Mouse (Mus musculus): ENCODE measurements around the gene Ccm2l. TPM values are rescaled to one million over a fixed set of nuclear protein-coding genes. Genes with fewer than 3 reads are reported as not detected.

The Ccm2l gene
- total RNA-seq, 2 experiments from 2014 or later = not detected

DNA sequence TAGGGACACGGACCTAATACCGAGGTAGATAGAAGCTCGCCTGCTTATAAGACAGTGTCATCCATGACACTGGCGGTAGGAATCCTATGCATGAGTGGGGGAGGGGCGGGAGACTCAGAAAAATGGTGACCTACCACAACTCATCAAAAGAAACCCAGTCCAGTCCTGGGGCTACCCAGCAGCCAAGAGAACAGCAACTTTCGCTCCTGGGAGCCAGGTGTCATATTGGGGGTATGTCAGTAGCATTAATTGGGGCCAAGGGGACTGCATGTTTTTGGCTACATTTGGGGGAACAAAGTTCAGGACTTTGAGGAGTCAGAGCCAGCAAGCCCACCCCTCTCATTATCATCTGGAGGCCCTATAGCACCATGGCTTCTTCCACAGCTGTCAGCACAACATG lies 14.7 kb upstream of the Ccm2l start:
- no peak for ATAC-seq (replicated peaks; ENCODE audit: low FRiP score, low TSS enrichment, poor library complexity, severe bottlenecking)

DNA sequence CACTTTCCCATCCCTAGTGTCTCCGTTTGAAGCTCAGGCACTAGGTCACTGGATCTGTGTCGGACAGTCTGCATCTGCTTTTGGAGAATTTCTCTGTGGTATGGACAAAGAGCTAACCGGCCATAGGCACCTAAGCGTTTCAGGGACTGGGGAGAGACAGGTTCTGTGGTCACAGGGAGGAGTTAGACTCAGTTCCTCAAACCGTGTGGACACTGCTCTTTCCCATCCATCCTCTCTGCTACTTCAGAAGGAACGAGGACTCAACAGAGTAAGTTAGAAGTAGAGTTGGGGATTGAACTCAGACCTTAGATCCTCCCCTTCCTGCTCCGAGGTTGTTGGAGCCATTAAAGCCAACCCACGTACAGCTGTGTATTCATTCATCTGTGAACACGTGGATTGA lies 14.2 kb upstream of the Ccm2l start:
- no peak for ATAC-seq (replicated peaks; ENCODE audit: low FRiP score, low TSS enrichment, poor library complexity, severe bottlenecking)

DNA sequence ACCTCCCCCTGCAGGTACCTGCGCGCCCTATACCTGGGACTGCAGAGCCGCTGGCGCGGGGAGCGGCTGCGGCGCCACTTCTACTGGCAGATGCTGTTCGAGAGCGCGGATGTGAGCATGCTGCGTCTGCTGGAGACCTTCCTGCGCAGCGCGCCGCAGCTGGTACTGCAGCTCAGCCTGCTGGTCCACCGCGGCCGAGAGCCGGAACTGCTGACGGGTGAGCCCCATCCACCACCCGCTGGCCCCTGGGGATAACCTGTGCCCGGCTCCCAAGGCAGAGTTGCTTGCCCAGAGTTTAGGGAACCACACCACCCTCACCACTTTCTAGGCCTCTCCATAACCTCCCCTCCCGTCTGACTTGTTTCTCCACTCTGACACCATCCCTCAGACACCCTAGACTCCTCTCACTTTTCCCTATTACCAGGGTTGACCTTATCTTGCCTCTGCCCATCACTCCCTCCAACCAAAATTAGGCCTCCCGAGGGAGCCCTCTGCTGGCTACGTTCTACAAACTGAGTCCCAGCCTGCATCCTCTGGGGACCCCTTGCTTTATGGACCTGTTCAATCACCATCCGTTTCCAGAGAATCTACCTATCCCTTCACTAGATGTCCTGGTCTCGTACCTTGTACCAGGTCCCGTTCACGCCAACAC lies 12.9 kb upstream of the Ccm2l start:
- ATAC-seq (replicated peaks; ENCODE audit: low FRiP score, low TSS enrichment, poor library complexity, severe bottlenecking) = peak; percentile 21; the same call in 1 of the 2 replicates

DNA sequence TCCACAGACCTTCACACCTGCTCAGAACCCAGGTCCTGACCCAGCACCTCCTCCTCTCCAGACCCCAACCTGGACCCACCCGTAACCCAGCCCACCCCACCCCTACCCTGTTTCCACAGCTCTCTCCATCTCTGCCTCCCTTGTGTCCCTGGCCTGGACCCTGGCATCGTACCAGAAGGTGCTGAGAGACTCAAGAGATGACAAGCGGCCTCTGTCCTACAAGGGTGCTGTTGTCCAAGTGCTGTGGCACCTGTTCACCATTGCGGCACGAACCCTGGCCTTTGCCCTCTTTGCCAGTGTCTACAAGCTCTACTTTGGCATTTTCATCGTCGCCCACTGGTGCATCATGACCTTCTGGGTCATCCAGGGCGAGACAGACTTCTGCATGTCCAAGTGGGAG lies 11.9 kb upstream of the Ccm2l start:
- ATAC-seq (replicated peaks; ENCODE audit: low FRiP score, low TSS enrichment, poor library complexity, severe bottlenecking) = no peak

DNA sequence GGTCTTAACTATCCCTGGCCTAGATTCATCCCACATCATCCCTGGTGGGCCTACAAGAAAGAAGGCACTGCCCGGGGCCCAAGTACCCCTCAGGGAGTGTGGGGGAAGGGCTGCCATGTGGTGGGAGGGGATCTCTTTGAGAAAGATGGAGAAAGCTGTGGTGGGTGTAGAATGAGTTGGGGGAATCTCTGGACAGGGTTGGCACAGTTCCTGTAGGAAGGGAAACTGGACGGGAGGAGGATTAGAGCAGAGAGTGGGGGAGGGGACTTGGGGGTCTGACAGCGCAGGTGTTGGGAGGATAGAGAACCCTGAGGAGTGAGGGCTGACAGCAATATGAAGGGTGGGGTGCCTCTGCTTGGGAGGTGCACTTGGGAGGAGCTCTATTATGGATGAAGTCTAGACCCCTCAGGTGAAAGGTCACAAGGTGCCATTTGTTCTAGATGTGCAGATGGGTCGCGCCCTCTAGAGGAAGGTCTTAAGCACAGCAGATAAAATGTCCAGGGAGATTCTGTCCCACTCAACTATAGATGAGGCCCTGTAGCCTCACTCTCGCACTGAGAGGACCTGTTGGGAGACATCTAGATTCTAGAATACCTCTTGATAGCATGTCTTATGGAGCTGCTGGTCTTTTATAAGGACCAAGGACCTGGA lies 10.4 kb upstream of the Ccm2l start:
- ATAC-seq (replicated peaks; ENCODE audit: low FRiP score, low TSS enrichment, poor library complexity, severe bottlenecking) = 0 out of 2 replicates have a peak, but pooled peaks have one; percentile 48

DNA sequence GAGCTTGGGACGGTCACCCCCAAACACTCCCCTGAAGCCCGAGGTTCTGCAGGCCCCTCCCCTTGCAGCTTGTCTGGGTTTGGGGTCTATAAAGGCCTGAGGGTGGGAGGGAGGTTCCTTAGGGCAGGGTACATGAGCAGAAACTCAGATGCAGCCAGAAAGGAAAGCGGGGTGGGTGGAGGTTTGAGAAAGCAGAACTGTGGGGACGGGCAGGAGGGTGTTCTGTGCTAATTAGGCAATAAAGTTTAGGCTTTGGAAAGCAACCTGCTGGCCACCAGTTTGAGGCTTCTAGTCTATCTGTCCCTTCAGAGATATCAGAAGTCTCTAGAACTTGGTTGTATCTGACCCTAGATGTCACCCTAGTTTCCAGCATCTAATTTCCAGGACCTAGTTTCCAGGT lies 7.4 kb upstream of the Ccm2l start:
- ATAC-seq (replicated peaks; ENCODE audit: low FRiP score, low TSS enrichment, poor library complexity, severe bottlenecking) = no peak

DNA sequence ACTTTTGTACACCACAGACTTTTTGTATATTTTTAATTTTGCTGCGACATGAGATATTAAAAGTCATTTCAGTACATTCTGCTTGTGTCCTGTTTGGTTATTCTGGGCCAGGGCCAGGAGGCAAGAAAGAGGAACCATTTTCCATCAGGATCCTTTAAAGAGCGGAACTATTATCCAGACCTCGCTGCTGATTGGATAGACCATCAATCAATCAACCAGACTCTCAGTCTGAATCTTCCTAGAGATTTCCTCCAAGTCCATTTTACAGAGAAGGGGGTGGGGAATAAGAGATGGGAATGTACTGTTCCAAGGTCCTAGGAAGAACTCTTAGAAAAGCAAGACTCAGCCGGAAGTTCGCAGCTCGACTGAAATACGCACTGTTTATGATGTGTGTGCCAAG lies 5.5 kb upstream of the Ccm2l start:
- no peak for ATAC-seq (replicated peaks; ENCODE audit: low FRiP score, low TSS enrichment, poor library complexity, severe bottlenecking)

DNA sequence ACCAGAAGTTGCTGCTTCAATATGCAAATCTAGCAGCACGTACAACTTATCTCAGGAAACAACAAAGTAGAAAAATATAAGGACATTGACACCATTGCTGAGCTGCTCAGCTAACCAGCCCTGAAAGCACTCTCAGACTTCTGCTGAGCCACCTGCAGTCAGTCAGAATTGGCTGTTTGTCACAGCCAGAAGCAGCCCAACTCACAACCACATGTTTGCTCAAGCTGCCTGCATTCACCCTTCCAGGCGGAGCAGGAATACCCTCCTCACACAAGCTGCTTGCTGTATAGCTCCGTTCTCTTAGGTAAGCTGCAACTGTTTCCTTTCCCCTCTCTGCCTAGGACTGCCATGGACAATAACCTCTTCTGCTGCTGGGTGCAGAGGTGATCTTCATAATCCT lies 2.4 kb upstream of the Ccm2l start:
- no peak for ATAC-seq (replicated peaks; ENCODE audit: low FRiP score, low TSS enrichment, poor library complexity, severe bottlenecking)

DNA sequence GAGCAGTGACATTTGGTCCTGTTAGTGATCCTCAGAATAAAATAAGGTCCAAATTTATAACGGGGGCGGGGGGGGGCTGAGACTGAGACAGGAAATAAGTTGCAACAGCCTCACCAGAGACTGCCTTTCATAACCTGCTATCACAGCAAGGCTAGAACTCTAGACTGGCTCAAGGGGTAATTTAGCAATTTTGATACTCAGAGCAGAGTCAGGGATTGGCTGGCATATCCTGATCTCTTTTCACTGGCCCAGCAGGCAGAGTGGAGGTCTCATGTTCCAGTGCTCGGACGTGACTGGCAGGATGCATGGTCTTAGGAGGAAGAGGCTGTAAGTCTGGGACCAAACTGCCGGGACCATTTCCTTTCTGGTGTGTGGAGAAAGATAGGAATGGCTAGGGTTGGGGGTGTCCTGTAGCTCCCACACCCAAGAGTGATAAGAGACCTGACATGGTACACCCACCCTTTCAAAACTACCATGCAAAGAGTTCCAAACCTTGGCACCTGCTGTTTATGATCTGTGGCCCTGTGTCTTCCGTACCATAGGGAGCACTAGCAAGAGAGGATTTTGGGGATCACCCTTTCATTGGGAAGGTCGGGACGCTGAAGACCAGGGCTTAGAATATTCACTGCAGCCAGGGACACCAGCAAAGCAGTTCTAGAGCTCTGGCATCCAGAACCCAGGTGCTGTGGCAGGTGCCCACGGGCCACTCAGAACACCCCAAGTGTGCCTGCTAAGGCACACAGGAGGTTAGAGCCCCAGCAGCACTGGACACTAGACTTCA lies 1.4 kb upstream of the Ccm2l start:
- ATAC-seq (replicated peaks; ENCODE audit: low FRiP score, low TSS enrichment, poor library complexity, severe bottlenecking) = no peak

DNA sequence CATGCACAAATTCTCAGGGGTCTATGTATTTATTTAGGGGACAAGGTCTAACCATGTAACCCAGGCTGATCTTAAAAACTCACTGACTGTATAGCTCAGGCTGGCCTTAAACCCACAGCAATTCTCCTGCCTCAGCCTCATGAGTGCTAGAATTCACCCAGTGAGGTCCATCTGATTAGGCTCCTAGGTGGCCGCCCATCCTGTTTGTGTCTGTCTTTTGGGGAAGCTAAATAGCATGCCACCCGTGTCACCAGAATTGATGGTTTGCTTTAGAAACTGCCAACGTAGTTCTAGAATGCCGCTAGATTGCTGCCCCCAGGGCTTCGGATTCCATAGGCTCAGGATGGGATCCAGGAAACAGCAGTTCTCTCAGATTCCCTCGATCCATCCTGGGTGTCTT lies 1.2 kb downstream of the Ccm2l start:
- ATAC-seq (replicated peaks; ENCODE audit: low FRiP score, low TSS enrichment, poor library complexity, severe bottlenecking) = no peak

DNA sequence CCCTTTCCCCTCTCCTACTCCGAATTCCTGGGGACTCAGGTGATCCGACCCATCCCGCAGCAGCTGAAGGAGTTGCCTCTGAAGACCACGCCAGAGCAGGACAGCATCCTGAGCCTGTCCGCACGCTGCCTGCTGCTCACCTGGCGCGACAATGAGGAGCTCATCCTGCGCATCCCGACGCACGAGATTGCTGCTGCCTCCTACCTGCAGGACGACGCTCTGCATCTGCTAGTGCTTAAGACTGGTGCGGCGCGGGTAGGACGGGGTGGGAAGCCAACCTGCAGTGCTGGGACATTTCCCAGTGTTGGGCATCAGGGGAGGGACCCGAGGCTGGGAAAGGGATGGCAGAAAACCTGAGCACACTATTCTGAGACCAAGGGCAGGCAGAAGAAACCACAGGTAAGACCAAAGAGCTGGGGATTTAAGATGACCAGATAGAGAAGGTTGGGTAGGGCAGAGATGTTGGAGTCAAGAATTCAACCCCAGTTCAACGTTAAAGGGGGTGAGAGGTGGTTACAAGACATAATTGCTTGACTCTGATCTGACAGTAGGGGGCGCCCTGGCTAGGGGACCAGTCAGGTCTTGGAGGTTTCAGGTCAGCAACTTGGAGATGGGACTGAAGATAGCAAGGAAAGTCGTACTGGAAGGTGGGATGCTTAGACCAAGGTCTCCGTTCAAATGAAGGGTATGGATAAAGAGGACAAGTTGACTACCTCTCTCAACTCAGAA lies 5.2 kb downstream of the Ccm2l start:
- ATAC-seq (replicated peaks; ENCODE audit: low FRiP score, low TSS enrichment, poor library complexity, severe bottlenecking) = no peak

DNA sequence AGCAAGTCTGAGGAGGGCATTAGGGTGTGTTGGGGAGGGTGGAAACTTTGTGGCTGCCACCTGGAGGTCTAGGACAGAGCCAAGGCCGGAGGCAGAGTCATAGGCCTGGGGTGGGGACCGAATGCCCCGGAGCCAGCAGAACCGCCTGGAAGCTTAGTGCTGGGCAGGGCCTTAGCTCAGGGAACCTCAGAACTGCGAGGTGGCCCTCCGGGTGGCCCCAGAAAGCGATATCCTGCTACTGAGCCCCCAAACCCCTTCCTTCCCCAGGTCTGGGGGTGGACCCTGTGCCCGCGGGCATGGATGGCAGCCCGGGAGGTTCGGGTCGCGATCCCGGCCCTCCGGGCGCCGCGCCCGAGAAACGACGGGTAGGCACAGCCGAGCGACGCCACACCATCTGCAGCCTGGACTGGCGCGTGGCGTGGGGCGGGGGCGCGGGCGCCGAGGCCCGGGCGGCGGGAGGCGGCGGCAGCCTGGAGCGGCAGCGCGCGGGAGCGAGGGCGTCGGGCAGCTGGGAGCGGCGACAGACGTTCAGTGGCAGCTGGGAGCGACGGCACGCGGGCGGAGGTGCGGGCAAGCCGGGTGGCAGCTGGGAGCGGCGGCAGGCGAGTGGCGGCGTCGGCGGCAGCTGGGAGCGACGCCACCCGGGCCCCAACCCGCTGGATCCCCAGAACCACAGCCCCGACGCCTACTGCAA lies 5.9 kb downstream of the Ccm2l start:
- no peak for ATAC-seq (replicated peaks; ENCODE audit: low FRiP score, low TSS enrichment, poor library complexity, severe bottlenecking)

DNA sequence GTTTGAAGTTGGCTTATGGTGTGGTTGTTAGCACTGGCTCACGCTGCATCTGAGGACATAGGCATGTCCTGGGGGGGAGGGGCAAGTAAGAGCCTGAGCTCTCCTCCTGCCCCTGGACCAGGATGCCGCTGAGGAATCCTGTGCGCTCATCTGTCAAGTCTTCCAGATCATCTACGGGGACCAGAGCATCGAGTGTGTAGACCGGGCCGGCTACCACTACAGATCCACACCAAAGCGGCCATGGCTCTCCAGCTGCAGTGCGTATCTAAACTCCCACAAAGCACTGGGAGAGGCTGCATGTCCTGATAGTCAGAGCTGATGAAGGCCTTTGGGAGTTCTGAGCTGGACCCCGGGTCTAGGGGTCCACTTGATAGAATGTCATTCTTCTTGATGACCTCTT lies 8.9 kb downstream of the Ccm2l start:
- no peak for ATAC-seq (replicated peaks; ENCODE audit: low FRiP score, low TSS enrichment, poor library complexity, severe bottlenecking)

DNA sequence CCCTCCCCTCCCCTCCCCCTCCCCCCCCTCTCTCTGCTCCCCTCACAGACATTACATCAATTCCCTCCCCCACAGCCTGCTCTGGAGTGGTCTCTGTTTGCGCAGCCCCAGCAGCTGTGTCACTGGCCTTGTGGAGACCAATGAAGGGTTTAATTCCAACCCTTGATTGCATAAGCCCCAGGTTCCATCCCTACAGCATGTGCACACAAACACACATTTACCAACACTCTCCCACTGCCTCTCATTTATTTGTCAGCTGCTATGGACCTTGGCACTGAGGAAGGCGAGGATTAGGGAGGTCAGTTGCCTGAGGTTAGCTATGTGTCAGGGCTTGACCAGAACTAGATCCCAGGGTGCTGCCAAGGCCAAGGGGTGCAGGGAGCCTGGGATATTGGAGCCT lies 10.2 kb downstream of the Ccm2l start:
- no peak for ATAC-seq (replicated peaks; ENCODE audit: low FRiP score, low TSS enrichment, poor library complexity, severe bottlenecking)

DNA sequence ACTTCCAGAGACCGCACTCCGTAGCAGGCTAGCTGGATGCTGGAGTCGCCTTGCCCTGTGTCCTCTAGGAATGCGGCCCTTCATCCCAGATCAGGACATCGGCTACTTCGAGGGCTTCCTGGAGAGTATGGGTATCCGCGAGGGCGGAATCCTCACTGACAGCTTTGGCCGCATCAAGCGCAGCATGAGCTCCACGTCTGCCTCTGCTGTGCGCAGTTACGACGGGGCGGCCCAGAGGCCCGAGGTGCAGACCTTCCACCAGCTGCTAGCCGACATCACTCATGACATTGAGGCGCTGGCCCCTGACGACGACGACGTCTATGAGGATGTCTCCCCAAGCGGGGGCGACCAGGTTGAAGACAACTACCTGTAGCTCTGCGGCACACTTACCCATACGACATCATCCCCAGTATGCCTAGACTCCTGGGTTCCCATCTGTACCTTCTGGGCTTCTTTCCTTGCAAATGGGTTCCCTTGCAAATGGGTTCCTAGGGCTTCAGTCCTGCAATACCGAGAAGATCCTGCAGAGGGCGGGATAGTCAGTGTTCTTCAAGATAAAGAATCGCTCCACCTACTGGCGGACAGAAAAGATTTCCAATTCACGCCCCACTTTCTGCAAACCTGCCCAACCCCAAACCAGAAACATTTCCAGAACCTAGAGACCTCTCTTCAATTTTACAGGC lies 15.2 kb downstream of the Ccm2l start:
- peak; percentile 80 for ATAC-seq (replicated peaks; ENCODE audit: low FRiP score, low TSS enrichment, poor library complexity, severe bottlenecking)

DNA sequence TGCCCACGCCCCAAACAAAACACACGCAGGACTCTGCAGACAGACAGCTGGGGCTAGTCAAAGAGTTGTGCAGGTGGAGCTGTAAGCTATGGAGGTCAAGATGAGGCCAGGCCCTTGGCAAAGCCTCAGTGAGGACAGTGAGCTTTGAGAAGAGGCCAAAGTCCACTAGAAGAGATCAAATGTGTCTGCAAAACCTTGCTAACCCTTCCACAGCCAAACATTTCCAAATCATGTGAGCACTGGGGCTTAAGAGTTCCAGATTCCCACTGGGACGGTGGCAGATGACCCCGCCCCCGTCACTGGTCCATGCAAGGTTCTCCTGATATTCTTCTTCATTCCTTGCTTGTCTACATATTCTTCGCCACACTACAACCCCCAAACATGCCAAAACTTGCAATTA lies 16.1 kb downstream of the Ccm2l start:
- no peak for ATAC-seq (replicated peaks; ENCODE audit: low FRiP score, low TSS enrichment, poor library complexity, severe bottlenecking)

DNA sequence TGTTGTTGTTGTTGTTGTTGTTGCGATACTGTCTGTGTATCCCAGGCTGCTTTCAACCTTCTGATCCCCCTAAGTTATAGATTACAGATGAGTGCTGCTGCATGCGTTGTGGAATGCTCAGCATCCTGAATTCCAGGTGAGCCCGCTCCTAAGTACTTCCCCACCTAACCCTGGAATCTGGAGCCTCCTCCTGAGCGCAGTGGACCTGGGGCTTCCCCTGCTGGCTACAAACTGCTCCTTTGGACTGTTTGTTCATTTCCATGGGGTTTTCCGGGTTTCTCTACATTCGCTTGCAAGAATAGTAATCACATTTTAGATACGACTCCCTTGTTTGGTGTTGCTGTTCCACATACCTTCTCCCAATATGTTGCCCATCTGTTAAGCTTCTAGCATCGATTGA lies 17.5 kb downstream of the Ccm2l start:
- ATAC-seq (replicated peaks; ENCODE audit: low FRiP score, low TSS enrichment, poor library complexity, severe bottlenecking) = no peak

DNA sequence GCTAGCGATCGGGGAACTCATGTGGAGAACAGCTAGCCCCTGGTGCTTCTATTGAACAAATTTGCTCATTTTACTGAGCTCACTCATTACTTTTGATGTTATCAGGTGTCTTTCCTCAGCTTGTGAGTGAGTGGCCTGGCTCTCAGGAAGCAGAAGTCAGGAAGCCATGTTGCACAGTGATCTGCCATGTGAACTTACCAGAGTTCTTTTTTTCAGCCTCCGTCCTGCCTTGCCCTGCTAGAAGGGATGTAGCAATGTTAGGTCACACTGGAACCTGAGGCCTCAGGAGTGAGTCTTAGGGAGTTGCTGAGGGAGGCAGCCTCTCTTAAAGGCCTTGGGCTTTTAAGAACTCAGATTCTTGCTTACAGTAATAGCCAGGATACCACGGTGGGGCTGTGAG lies 18.1 kb downstream of the Ccm2l start:
- no peak for ATAC-seq (replicated peaks; ENCODE audit: low FRiP score, low TSS enrichment, poor library complexity, severe bottlenecking)
